Mouse (Mus musculus) forebrain, postnatal 0 days (tissue): Measurements from ENCODE around the gene Gck. TPM values are rescaled to one million over a fixed set of nuclear protein-coding genes. Genes with fewer than 3 reads are reported as not detected.
A peak's percentile ranks its signal among the peaks of the same experiment; 100 is the strongest.

Experiments
- ATAC-seq: fragments of 200-750 bp; cut with Nextera tagmentation; 2 replicates; pipeline ENCODE4 v1.8.0; 2017; ENCODE audit warnings: mild to moderate bottlenecking, moderate library complexity
- DNase-seq: peaks from one replicate; pipeline ENCODE4 v3.0.0-alpha.2; 2015
- H3K27ac ChIP-seq: fragments of 300-500 bp; sonication (generic); 2 replicates; pipeline ENCODE4 v1.5.1; 2014; ENCODE audit warnings: low read depth, mild to moderate bottlenecking, antibody characterized with exemption, low read length, moderate library complexity, mixed read lengths
- H3K27me3 ChIP-seq: fragments of 300-500 bp; sonication (generic); 2 replicates; pipeline ENCODE4 v1.6.1; 2014; ENCODE audit warnings: mild to moderate bottlenecking, low read length, mixed read lengths; ENCODE audit not compliant: insufficient read depth
- H3K36me3 ChIP-seq: fragments of 300-500 bp; sonication (generic); 2 replicates; pipeline ENCODE4 v1.6.1; 2014; ENCODE audit warnings: mild to moderate bottlenecking, moderate library complexity; ENCODE audit not compliant: insufficient read depth
- H3K4me1 ChIP-seq: fragments of 300-500 bp; sonication (generic); 2 replicates; pipeline ENCODE4 v1.6.1; 2014; ENCODE audit warnings: antibody characterized with exemption; ENCODE audit not compliant: insufficient read depth
- H3K4me2 ChIP-seq: fragments of 300-500 bp; sonication (generic); 2 replicates; pipeline ENCODE4 v1.6.1; 2014; ENCODE audit warnings: low read depth, mild to moderate bottlenecking, moderate library complexity
- H3K4me3 ChIP-seq: fragments of 300-500 bp; sonication (generic); 2 replicates; pipeline ENCODE4 v1.5.1; 2014; ENCODE audit warnings: low read depth, low read length, mixed read lengths
- H3K9ac ChIP-seq: fragments of 300-500 bp; sonication (generic); 2 replicates; pipeline ENCODE4 v1.6.1; 2014; ENCODE audit warnings: mild to moderate bottlenecking
- H3K9me3 ChIP-seq: fragments of 300-500 bp; sonication (generic); 2 replicates; pipeline ENCODE4 v1.6.1; 2016; ENCODE audit warnings: low read length
- CTCF ChIP-seq: sonication (generic); IDR thresholded peaks from 2 replicates; pipeline ENCODE4 v1.5.1; 2016; ENCODE audit warnings: antibody characterized with exemption, control low read depth, low read depth
- WGBS: fragments of 180-500 bp; shearing (Covaris S2); extraction: QIAGEN DNeasy Blood & Tissue Kit; methylation state at CpG from one replicate; pipeline ENCODE4 v1.1.7; 2014; 5-methylcytosine and 5-hydroxymethylcytosine counted together
- polyA plus RNA-seq: library from polyadenylated mRNA; unstranded; fragments of >200 nt; fragmentation: Nextera tagmentation; extraction: Ambion mirVana; gene quantifications from 2 replicates; pipeline ENCODE4 v1.2.1, GENCODE M21; 2015
- total RNA-seq: library from RNA; depleted of rRNA; stranded (reverse); fragments of >200 nt; gene quantifications from 2 replicates; pipeline ENCODE4 v1.2.3, GENCODE M21; 2014

The Gck gene
- total and polyA plus RNA-seq, 2 experiments from 2014 or later = 7.1 to 12.9 TPM

DNA sequence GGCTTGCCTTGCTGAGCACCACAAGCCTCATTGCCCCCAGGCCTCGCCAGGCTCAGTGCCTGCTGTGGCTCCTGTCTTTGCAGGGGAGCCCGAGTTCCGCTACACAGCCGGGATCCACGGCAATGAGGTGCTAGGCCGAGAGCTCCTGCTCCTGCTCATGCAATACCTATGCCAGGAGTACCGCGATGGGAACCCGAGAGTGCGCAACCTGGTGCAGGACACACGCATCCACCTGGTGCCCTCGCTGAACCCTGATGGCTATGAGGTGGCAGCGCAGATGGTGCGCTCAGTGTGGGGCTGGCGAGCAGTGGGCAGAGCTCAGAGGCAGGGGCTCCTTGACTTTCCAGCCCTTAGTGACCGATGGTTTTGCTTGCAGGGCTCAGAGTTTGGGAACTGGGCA, 80.5 kb downstream of the Gck start:
- TF ChIP-seq CTCF = no peak
- no peak for ATAC-seq
- no peak overlapping the region for H3K9ac ChIP-seq
- H3K9me3 ChIP-seq = no peaks in the 10 kb centered on the region
- 94% methylated on average over 16 of the region's 16 CpGs for WGBS
- no peaks in the 10 kb centered on the region; the same call in 1 of the 2 replicates for H3K27me3 ChIP-seq
- peaks cover 47% of the 10 kb centered on the region for H3K36me3 ChIP-seq
- no peak overlapping the region for H3K4me3 ChIP-seq
- H3K4me2 ChIP-seq = no peak overlapping the region
- no peaks in the 10 kb centered on the region for H3K4me1 ChIP-seq
- no peak for DNase-seq
- H3K27ac ChIP-seq = no peak overlapping the region

DNA sequence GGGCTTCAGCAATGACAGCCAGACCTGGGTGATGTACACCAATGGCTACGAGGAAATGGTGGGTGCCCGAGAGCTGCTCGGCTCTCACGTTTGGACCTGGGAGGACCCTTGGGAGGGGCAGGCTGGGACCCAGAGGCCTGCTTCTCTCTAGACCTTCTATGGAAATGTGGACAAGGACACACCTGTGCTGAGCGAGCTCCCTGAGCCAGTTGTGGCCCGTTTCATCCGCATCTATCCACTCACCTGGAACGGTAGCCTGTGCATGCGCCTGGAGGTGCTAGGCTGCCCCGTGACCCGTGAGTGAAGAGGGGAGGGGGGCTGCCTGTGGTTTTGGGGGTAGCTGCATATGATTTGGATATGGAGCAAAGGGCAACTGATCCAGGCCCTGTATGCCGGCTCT, 81.6 kb downstream of the Gck start:
- 93% methylated on average over 12 of the region's 12 CpGs for WGBS
- Histone ChIP-seq H3K9me3 (no peaks in the 10 kb centered on the region), H3K27me3 (no peaks in the 10 kb centered on the region; the same call in 1 of the 2 replicates), H3K27ac (no peak overlapping the region), H3K4me3 (no peak overlapping the region), H3K36me3 (peaks cover 38% of the 10 kb centered on the region), H3K4me2 (no peak overlapping the region), H3K9ac (no peak overlapping the region), H3K4me1 (no peaks in the 10 kb centered on the region)
- DNase-seq (no peak), ATAC-seq (no peak)
- TF ChIP-seq CTCF = no peak

DNA sequence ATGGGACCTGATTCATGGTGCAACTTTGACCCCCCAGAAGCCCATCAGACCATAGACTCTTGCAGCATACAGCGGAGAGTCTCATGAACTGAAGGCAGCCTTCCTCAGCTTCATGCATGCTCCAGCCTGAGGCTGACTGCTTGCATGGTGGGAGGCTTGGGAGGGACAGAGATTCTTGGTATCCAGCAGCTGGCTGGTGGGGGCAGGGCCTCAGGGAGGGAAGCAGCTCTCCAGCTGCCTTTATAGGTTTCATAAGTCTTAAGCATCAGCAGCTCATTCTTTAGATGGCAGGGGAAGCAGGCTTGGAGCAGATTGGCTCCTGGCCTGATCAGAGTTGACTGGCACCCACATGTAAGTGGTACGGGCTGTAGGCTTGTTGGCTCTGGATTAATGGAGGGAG, 82.7 kb downstream of the Gck start:
- Histone ChIP-seq H3K9ac (no peak overlapping the region), H3K4me2 (no peak overlapping the region), H3K4me3 (no peak overlapping the region), H3K36me3 (peaks cover 27% of the 10 kb centered on the region), H3K27ac (no peak overlapping the region), H3K4me1 (no peaks in the 10 kb centered on the region), H3K27me3 (peaks cover 6% of the 10 kb centered on the region), H3K9me3 (no peaks in the 10 kb centered on the region)
- DNase-seq = no peak
- no peak for ATAC-seq
- 97% methylated on average over 2 of the region's 2 CpGs for WGBS
- no peak for TF ChIP-seq CTCF

DNA sequence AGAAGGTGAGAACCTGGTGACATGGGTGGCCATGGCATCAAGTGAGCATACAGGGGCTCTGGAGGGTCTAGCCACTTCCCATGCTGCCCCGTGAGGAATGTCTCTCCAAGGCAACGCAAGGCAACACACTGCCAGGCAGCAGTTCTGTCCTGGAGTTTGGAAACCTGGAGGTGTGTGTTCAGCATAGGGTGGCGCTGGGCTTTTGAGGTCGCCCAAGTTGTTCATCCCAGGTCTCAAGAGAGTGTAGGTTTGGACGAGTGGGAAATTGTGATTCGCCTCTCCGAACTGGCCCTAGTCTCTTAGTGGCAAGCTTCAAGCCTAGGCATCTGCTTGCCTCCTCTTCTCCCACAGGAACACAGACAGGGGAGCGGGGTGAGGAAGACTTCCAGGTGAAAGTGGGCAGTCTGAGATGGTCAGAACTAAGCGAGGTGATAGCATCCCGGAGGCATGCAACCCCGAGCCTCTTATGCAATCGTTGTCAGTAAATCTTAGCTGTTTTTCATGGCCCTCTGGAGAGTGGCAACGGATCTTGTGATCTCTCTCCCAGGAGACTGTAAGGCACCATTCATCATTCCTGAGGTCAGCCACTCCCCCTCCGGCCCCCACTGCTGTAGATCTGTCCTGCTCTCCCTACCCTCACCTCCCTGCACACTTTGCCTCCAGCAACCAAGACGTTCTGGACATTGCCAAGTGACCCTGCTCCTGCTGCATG, 87.3 kb downstream of the Gck start:
- 36% methylated on average over 15 of the region's 15 CpGs for WGBS
- H3K4me2 ChIP-seq = peak overlapping the region; percentile 50
- DNase-seq (no peak), ATAC-seq (no peak)
- H3K27me3 ChIP-seq = peaks cover 12% of the 10 kb centered on the region
- peak overlapping the region; percentile 30; the same call in 1 of the 2 replicates for H3K4me3 ChIP-seq
- no peak overlapping the region for H3K27ac ChIP-seq
- no peak for TF ChIP-seq CTCF
- H3K9ac ChIP-seq = no peak overlapping the region
- no peaks in the 10 kb centered on the region for H3K36me3 ChIP-seq
- H3K9me3 ChIP-seq = no peaks in the 10 kb centered on the region
- H3K4me1 ChIP-seq = no peaks in the 10 kb centered on the region

DNA sequence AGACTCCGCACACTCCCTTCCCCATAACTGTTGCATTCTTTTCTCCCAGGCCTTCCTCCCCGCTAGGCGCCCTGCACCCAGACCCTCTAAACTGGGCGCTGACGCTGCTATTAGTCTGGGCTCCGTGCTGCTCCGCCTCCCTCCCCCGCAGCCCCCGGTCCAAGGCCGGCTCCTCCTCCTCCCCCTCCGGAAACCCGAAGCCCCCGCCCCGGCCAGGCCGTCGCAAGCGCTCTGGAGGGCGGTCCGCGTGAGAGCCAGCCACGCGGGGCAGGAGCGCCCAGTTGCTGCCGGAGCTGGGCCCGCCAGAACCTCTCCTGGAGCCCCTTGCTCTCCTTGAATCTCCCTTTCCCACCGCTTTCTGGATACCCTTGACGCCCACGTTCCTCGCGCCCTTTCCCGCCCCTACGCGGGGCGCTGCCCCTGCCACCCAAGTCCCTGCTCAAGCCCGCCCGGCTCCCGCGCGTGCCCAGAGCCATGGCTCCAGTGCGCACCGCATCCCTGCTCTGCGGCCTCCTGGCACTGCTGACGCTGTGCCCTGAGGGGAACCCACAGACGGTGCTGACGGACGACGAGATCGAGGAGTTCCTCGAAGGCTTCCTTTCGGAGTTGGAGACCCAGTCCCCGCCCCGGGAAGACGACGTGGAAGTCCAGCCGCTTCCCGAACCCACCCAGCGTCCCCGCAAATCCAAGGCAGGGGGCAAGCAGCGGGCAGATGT, 88.0 kb downstream of the Gck start, which contains the start of gene Aebp1:
TSS of gene Aebp1 (plus strand) at position 270 of the 716 bp plus-strand sequence.
- DNase-seq (no peak), ATAC-seq (peak; percentile 67)
- TF ChIP-seq CTCF = no peak
- H3K9ac ChIP-seq = 0 out of 2 replicates have a peak within 1 kb of the TSS, but pooled peaks have one; percentile 6
- H3K9me3 ChIP-seq = no peaks in the 10 kb centered on the region
- H3K27me3 ChIP-seq = peaks cover 12% of the 10 kb centered on the region
- H3K27ac ChIP-seq = no peak within 1 kb of the TSS
- H3K36me3 ChIP-seq = no peaks in the 10 kb centered on the region
- H3K4me2 ChIP-seq = peak within 1 kb of the TSS; percentile 50
- H3K4me3 ChIP-seq = peak within 1 kb of the TSS; percentile 30
- no peaks in the 10 kb centered on the region for H3K4me1 ChIP-seq
- WGBS = 2% methylated on average over 58 of the region's 59 CpGs

DNA sequence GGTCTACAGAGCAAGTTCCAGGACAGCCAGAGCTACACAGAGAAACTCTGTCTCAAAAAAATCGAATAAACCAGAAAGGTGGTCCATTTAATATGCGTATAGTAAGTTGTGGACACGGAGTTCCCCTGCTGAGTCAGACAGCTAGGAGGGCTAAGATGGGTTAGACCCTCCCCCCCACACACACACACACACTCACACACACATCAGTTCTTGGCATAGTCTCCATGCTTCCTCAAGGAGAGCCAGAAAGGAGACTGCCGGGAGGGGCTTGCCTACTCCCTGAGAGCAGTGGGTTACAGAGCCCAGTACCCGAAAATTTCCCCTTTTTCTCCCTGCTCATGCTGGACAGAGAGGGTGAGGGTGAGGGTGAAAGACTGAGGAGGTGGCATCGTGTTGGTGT, 89.2 kb downstream of the Gck start:
- DNase-seq (no peak), ATAC-seq (no peak)
- no peaks in the 10 kb centered on the region for H3K4me1 ChIP-seq
- no peak overlapping the region for H3K4me3 ChIP-seq
- no peak overlapping the region for H3K27ac ChIP-seq
- 61% methylated on average over 6 of the region's 6 CpGs for WGBS
- H3K9ac ChIP-seq = no peak overlapping the region
- no peaks in the 10 kb centered on the region for H3K9me3 ChIP-seq
- no peak overlapping the region for H3K4me2 ChIP-seq
- peaks cover 12% of the 10 kb centered on the region for H3K27me3 ChIP-seq
- H3K36me3 ChIP-seq = no peaks in the 10 kb centered on the region
- no peak for TF ChIP-seq CTCF
